Mouse (Mus musculus) ES-CJ7 (cell line): ENCODE data around the gene Tap1.
A peak's percentile ranks its signal among the peaks of the same experiment; 100 is the strongest.

ENCODE experiments used
- DNase-seq: peaks from one replicate; pipeline ENCODE4 v3.0.0; 2011; ENCODE audit warnings: low read depth, low spot score

Tap1 gene

GRCm38 (mm10) chr17:34179913-34180859, 7.2 kb upstream of the Tap1 start:
- no peak for DNase-seq

GRCm38 (mm10) chr17:34183564-34184219, 3.7 kb upstream of the Tap1 start:
- DNase-seq, result no peak

- DNase-seq, result no peak
These were observed 1.8 kb upstream of the Tap1 start for GRCm38 (mm10) chr17:34185526-34185925.

- no peak for DNase-seq
These were observed 480 bp upstream of the Tap1 start for GRCm38 (mm10) chr17:34186885-34187260.

GRCm38 (mm10) chr17:34188010-34188409, 657 bp downstream of the Tap1 start:
- DNase-seq, result no peak

- no peak for DNase-seq
These were observed 1.6 kb downstream of the Tap1 start for GRCm38 (mm10) chr17:34188986-34189385.

GRCm38 (mm10) chr17:34192852-34193251, 5.5 kb downstream of the Tap1 start:
- no peak for DNase-seq

GRCm38 (mm10) chr17:34193468-34193867, 6.1 kb downstream of the Tap1 start:
- no peak for DNase-seq

- DNase-seq, result no peak
These were observed 7.4 kb downstream of the Tap1 start for GRCm38 (mm10) chr17:34194723-34195122.

- DNase-seq, result no peak
These were observed 9.1 kb downstream of the Tap1 start for GRCm38 (mm10) chr17:34196491-34196890.

- peak; percentile 81 for DNase-seq
These were observed 9.9 kb downstream of the Tap1 start, which contains the start of gene Psmb8 for GRCm38 (mm10) chr17:34196941-34197894. Gene Psmb8, plus strand, starts transcription at chr17:34197721.

- no peak for DNase-seq
These were observed 10.7 kb downstream of the Tap1 start for GRCm38 (mm10) chr17:34197904-34198520.

- DNase-seq, result no peak
These were observed 11.2 kb downstream of the Tap1 start for GRCm38 (mm10) chr17:34198521-34198912.

GRCm38 (mm10) chr17:34199050-34199619, 11.8 kb downstream of the Tap1 start:
- DNase-seq, result no peak

GRCm38 (mm10) chr17:34200047-34200446, 12.7 kb downstream of the Tap1 start:
- DNase-seq, result no peak

- DNase-seq, result no peak
These were observed 13.6 kb downstream of the Tap1 start for GRCm38 (mm10) chr17:34200772-34201505.

GRCm38 (mm10) chr17:34201506-34202055, 14.2 kb downstream of the Tap1 start:
- DNase-seq, result no peak

GRCm38 (mm10) chr17:34202760-34203442, 15.5 kb downstream of the Tap1 start:
- no peak for DNase-seq

- no peak for DNase-seq
These were observed 16.1 kb downstream of the Tap1 start, which contains the start of gene Tap2 for GRCm38 (mm10) chr17:34203444-34203843. Gene Tap2, plus strand, starts transcription at chr17:34203527.
